Mouse (Mus musculus) liver, embryonic 11.5 days (tissue): Measurements from ENCODE around the gene Mrpl45. TPM values are rescaled to one million over a fixed set of nuclear protein-coding genes. Genes with fewer than 3 reads are reported as not detected.
A peak's percentile ranks its signal among the peaks of the same experiment; 100 is the strongest.
"Not testable (repeated sequence)": the region's sequence is repeated elsewhere in the genome, so short reads cannot be mapped to it uniquely, and the experiment has no call there.

Source experiments
- ATAC-seq: fragments of 200-750 bp; cut with Nextera tagmentation; replicated peaks from 2 replicates; pipeline ENCODE4 v1.8.0; 2017; ENCODE audit warnings: moderate number of reproducible peaks, mild to moderate bottlenecking, moderate TSS enrichment, moderate library complexity; ENCODE audit not compliant: low FRiP score
- DNase-seq: peaks from one replicate; pipeline ENCODE4 v3.0.0-alpha.2; 2017; ENCODE audit warnings: low spot score
- H3K27ac ChIP-seq: fragments of 300-500 bp; sonication (generic); 2 replicates; pipeline ENCODE4 v1.5.1; 2014; ENCODE audit warnings: mild to moderate bottlenecking, low read depth, low read length, control low read depth
- H3K27me3 ChIP-seq: fragments of 300-500 bp; sonication (generic); replicated peaks from 2 replicates; pipeline ENCODE4 v1.6.1; 2014; ENCODE audit warnings: low read length, mixed read lengths; ENCODE audit not compliant: control insufficient read depth, insufficient read depth
- H3K36me3 ChIP-seq: fragments of 300-500 bp; sonication (generic); 2 replicates; pipeline ENCODE4 v1.6.1; 2014; ENCODE audit warnings: mild to moderate bottlenecking, low read length, moderate library complexity, mixed read lengths; ENCODE audit not compliant: control insufficient read depth, insufficient read depth
- H3K4me1 ChIP-seq: fragments of 300-500 bp; sonication (generic); replicated peaks from 2 replicates; pipeline ENCODE4 v1.6.1; 2014; ENCODE audit warnings: low read length, mixed read lengths; ENCODE audit not compliant: control insufficient read depth, insufficient read depth
- H3K4me2 ChIP-seq: fragments of 300-500 bp; sonication (generic); 2 replicates; pipeline ENCODE4 v1.6.1; 2014; ENCODE audit warnings: mild to moderate bottlenecking, control low read depth, moderate library complexity
- H3K4me3 ChIP-seq: fragments of 300-500 bp; sonication (generic); 2 replicates; pipeline ENCODE4 v1.5.1; 2014; ENCODE audit warnings: low read depth, low read length, control low read depth
- H3K9ac ChIP-seq: fragments of 300-500 bp; sonication (generic); 2 replicates; pipeline ENCODE4 v1.6.1; 2014; ENCODE audit warnings: low read depth, low read length, control low read depth
- H3K9me3 ChIP-seq: fragments of 300-500 bp; sonication (generic); 2 replicates; pipeline ENCODE4 v1.6.1; 2016; ENCODE audit warnings: low read length, inconsistent platforms, mixed read lengths; ENCODE audit not compliant: control insufficient read depth
- WGBS: fragments of 180-500 bp; shearing (Covaris S2); extraction: QIAGEN DNeasy Blood & Tissue Kit; methylation state at CpG from one replicate; pipeline ENCODE4 v1.1.7; 2014; 5-methylcytosine and 5-hydroxymethylcytosine counted together
- polyA plus RNA-seq: library from polyadenylated mRNA; unstranded; fragments of >200 nt; fragmentation: Nextera tagmentation; extraction: Ambion mirVana; gene quantifications from 2 replicates; pipeline ENCODE4 v1.2.1, GENCODE M21; 2014

Mrpl45 gene
- polyA plus RNA-seq, 1 experiment from 2014 or later: 62.4 TPM

DNA sequence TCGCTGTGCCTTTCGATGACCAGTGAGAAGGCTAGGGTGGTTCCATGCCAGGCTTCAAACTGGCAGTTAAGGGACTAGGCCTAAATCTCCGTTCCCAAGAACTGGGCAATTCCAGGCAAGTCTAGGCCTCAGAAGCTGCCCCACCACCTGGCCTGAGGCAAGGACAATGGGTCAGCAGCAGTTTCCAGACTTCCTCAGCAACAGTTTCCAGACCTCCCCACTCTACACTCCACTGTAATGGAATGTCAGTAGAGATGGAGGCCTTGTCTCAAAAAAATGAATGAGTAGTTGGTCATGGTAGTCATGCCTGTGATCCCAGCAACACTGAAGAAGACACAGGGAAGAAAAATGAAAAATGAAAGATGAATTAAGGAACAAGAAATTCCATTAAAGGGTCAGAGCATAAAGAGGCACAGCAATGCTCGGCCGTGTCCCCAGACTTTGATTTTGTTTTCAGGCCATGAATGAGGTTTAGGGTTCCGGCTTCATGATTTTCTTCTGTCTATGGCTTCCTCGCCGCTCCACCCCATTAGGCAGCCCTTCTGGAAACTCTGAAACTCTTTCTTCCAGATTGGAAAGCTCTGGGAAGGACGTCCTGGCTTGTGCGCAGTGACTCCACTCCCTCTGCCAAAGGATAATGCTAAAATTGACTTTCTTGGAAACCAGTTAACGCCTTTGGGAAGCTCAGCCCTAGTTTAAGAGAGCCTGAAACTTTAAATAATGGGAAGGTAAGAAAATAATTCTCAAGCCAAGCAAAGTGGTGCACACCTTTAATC, 8.0 kb upstream of the Mrpl45 start:
- no peak overlapping the region for H3K27ac ChIP-seq
- WGBS: 91% methylated on average over 11 of the region's 11 CpGs
- H3K9me3 ChIP-seq: no peaks in the 10 kb centered on the region
- H3K27me3 ChIP-seq: peaks cover 4% of the 10 kb centered on the region; the same call in 1 of the 2 replicates
- ATAC-seq (no peak), DNase-seq (no peak)
- H3K4me3 ChIP-seq: no peak overlapping the region
- H3K36me3 ChIP-seq: no peaks in the 10 kb centered on the region
- no peak overlapping the region for H3K9ac ChIP-seq
- H3K4me1 ChIP-seq: peaks cover 13% of the 10 kb centered on the region
- H3K4me2 ChIP-seq: no peak overlapping the region

DNA sequence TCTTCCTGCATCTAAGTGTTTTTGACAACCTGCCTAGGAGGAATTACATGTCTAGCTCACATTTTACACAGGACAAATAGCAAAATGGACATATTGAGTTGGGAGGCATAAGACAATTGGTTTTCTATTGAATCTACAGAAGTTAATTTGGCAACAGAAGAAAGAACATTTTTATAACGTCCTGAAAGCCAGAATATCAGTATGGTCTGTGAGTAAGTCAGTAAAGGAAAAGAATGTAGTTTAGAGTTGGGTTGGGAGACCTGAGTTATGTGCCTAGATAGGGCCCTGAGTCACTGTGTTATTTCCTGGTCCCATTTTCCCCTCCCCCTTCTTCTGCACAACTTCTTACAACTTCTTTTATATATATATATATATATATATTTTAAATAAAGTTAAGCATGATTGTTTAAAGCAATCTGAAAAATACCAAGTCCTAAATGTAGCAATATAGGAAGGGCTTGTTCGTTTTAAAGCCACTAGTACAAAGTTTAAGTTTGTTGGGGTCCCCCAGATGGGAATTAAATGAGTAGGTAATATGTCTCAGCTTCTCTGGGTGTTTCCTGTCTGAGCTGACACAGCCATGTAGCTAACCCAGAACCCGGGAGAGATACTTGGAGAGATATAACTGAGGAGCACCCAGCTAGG, 6.6 kb upstream of the Mrpl45 start:
- Histone ChIP-seq H3K9me3 (no peaks in the 10 kb centered on the region), H3K27ac (no peak overlapping the region), H3K4me2 (peak overlapping the region; percentile 81), H3K27me3 (peaks cover 4% of the 10 kb centered on the region; the same call in 1 of the 2 replicates), H3K4me3 (peak overlapping the region; percentile 44), H3K9ac (no peak overlapping the region), H3K4me1 (peaks cover 13% of the 10 kb centered on the region), H3K36me3 (no peaks in the 10 kb centered on the region)
- WGBS: 31% methylated on average over 3 of the region's 3 CpGs
- ATAC-seq (no peak), DNase-seq (no peak)

DNA sequence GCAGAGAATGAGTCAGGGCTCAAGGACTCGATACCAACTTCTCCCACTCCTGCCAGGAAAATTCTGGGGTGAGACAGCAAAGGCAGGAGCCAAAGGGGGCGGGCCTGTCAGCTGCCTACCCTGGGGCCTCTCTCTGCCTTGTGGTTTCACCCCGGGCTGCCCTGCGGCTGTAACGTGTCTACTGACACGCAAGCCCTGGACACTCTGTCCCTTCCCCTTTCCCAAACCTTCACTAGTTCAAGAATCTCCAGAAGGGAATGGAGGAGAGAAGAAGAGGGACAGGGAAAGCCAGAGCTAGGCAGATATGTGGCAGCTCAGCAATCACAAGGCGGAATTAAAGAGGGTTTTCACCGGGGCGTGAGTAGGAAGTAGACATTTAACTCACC, 6.1 kb upstream of the Mrpl45 start:
- Histone ChIP-seq H3K4me1 (peaks cover 13% of the 10 kb centered on the region), H3K4me2 (peak overlapping the region; percentile 81), H3K27me3 (peaks cover 4% of the 10 kb centered on the region; the same call in 1 of the 2 replicates), H3K9ac (peak overlapping the region; percentile 27; the same call in 1 of the 2 replicates), H3K27ac (no peak overlapping the region), H3K4me3 (peak overlapping the region; percentile 44), H3K9me3 (no peaks in the 10 kb centered on the region), H3K36me3 (no peaks in the 10 kb centered on the region)
- ATAC-seq (no peak), DNase-seq (peak; percentile 57)
- WGBS: 2% methylated on average over 9 of the region's 9 CpGs

DNA sequence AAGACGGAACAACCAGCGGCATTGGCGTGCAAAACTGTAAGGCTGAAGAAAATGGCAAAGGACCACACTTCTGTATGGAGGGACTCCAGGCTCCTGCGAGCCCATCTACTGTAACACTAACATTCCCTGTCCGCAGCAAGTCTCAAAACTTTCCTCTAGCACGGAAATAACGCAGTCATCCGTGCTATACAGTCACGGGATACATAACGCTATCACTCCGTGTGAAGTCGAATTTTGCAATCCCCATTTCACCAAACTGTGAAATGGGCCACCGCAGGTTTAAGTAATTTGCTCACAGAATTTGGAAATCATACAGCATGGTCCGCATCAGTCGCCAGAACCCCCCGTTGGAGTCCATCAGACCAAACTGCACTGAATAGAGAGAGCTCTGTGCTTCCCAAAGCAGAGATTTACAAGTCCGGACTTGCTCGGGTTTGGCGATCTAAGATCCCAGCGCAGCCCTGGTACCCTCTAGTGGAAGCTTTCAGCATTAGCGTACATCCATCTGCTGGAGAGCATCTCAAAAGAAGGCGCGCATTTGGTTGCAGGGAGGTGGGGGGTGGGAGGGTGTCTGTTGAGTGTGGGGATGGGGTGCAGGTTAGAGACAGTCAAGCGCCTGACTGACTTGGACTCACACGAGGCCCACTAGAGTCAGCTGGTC, 5.5 kb upstream of the Mrpl45 start:
- no peaks in the 10 kb centered on the region for H3K36me3 ChIP-seq
- H3K9ac ChIP-seq: peak overlapping the region; percentile 27; the same call in 1 of the 2 replicates
- H3K27ac ChIP-seq: peak overlapping the region; percentile 7; the same call in 1 of the 2 replicates
- H3K4me3 ChIP-seq: peak overlapping the region; percentile 44
- peak; percentile 62 for DNase-seq
- H3K4me1 ChIP-seq: peaks cover 13% of the 10 kb centered on the region
- under 1% methylated on average over 25 of the region's 25 CpGs for WGBS
- peak; percentile 34; the same call in 1 of the 2 replicates for ATAC-seq
- peak overlapping the region; percentile 81 for H3K4me2 ChIP-seq
- H3K27me3 ChIP-seq: peaks cover 4% of the 10 kb centered on the region; the same call in 1 of the 2 replicates
- H3K9me3 ChIP-seq: no peaks in the 10 kb centered on the region

DNA sequence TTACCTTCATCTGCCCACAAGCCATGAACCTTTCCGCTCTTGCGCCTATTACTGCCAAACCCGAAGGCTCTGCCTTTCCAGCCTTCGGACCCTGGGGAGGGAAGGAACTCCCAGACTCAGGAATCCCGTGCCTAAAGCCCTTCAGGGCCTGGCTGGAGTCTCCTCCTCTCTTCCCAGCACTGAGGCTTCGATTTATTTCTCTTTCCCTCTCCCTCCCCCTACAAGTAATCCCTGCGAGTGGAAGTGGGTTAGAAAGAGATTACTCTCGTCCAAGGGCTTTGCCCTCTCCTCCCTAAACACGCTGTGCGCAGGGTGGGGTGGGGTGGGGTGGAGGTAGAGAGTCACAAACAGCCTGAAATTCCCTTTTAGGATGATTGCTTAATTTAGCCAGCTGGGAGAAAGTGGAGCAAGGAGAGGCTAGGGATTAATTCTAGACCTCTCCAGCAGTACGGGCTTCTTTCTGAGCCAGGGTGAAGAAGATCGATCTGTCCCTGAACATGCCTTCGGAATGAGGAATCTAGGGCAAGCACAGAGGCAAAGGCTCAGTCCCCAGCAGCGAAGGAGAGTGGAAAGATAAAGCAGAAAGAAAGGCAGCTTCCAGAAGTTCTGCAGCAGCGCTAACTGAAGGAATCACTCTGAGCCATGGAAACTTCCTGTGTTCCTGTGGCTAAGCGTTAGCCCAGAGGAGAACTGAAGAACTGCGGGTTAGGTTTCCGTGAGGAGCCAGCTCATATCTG, 4.5 kb upstream of the Mrpl45 start:
- DNase-seq (no peak), ATAC-seq (no peak)
- Histone ChIP-seq H3K4me1 (peaks cover 13% of the 10 kb centered on the region), H3K27me3 (peaks cover 4% of the 10 kb centered on the region; the same call in 1 of the 2 replicates), H3K27ac (peak overlapping the region; percentile 64; the same call in 1 of the 2 replicates), H3K9me3 (no peaks in the 10 kb centered on the region), H3K4me3 (peak overlapping the region; percentile 44), H3K36me3 (no peaks in the 10 kb centered on the region), H3K4me2 (peak overlapping the region; percentile 81), H3K9ac (peak overlapping the region; percentile 4; the same call in 1 of the 2 replicates)
- 5% methylated on average over 18 of the region's 18 CpGs for WGBS

DNA sequence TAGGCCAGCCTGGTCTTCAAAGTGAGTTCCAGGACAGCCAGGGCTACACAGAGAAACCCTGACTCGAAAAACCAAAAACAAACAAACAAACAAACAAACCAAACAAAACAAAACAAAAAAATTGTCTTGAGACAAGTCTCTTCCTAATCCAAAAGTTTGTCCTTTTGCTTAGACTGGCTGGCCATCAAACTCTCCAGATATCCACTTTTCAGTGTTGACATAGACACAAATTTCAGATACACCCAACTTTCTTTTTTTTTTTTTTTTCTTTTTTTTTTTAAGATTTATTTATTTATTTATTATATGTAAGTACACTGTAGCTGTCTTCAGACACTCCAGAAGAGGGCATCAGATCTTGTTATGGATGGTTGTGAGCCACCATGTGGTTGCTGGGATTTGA, 2.6 kb upstream of the Mrpl45 start:
- DNase-seq, ATAC-seq, H3K36me3 ChIP-seq, H3K27ac ChIP-seq, H3K4me3 ChIP-seq, H3K9me3 ChIP-seq, H3K9ac ChIP-seq, H3K27me3 ChIP-seq, H3K4me2 ChIP-seq: not testable (repeated sequence)
- 70% methylated on average over 1 of the region's 1 CpGs for WGBS
- H3K4me1 ChIP-seq: peaks cover 20% of the 10 kb centered on the region

DNA sequence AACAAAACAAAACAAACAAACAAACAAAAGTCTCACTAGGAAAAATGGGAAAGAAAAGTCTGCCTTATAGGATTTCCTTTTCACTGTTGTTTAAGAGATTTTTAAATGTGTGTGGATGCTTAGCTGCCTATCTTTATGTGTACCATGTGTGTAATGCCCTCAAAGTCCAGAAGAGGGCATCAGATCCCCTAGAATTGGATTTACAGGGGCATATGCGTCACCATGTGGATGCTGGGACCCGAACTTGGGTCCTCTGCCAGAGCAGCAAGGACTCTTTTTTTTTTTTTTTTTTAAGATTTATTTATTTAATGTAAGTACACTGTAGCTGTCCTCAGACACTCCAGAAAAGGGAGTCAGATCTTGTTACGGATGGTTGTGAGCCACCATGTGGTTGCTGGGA, 1.4 kb upstream of the Mrpl45 start:
- ATAC-seq: no peak
- Histone ChIP-seq H3K27ac (no peak overlapping the region), H3K4me1 (peaks cover 20% of the 10 kb centered on the region), H3K9me3 (no peaks in the 10 kb centered on the region), H3K4me2 (no peak overlapping the region), H3K27me3 (peaks cover 4% of the 10 kb centered on the region; the same call in 1 of the 2 replicates), H3K9ac (no peak overlapping the region), H3K4me3 (no peak overlapping the region), H3K36me3 (no peaks in the 10 kb centered on the region)
- no peak for DNase-seq
- 88% methylated on average over 3 of the region's 3 CpGs for WGBS
